Mouse (Mus musculus) myocyte (in vitro differentiated cells): ENCODE results near the gene Gm28230. TPM values are rescaled to one million over a fixed set of nuclear protein-coding genes. Genes with fewer than 3 reads are reported as not detected.

Experiments used
- H3K27me3 ChIP-seq: one replicate; pipeline ENCODE4 v1.6.1; 2011; ENCODE audit not compliant: control insufficient read depth, insufficient read depth, insufficient read length
- H3K36me3 ChIP-seq: one replicate; pipeline ENCODE4 v1.6.1; 2011; ENCODE audit not compliant: control insufficient read depth, insufficient read depth
- H3K4me2 ChIP-seq: one replicate; pipeline ENCODE4 v1.6.1; 2011; ENCODE audit warnings: low read depth, control low read depth
- H3K4me3 ChIP-seq: one replicate; pipeline ENCODE4 v1.5.1; 2011; ENCODE audit warnings: mild to moderate bottlenecking, control low read depth, moderate library complexity
- H3K79me2 ChIP-seq: one replicate; pipeline ENCODE4 v1.6.1; 2011; ENCODE audit not compliant: control insufficient read depth, insufficient read depth
- H3ac ChIP-seq: one replicate; pipeline ENCODE4 v1.6.1; 2011; ENCODE audit not compliant: control insufficient read depth, insufficient read length
- CEBPB ChIP-seq: IDR thresholded peaks from 2 replicates; pipeline ENCODE4 v1.6.1; 2011; ENCODE audit warnings: mild to moderate bottlenecking, moderate library complexity; ENCODE audit not compliant: poor library complexity, insufficient read depth, severe bottlenecking
- E2F4 ChIP-seq: IDR thresholded peaks from one replicate; pipeline ENCODE4 v1.6.1; 2011; ENCODE audit warnings: mild to moderate bottlenecking, control low read depth, moderate library complexity; ENCODE audit not compliant: insufficient read depth
- MAX ChIP-seq: IDR thresholded peaks from one replicate; pipeline ENCODE4 v1.6.1; 2011; ENCODE audit warnings: low read depth, mild to moderate bottlenecking, control low read depth
- MYOD1 ChIP-seq, 3 experiments: IDR thresholded peaks; one replicate each; pipeline ENCODE4 v1.6.1; 2011; ENCODE audit warnings: control low read depth in 2 of 3, low read depth in 2 of 3, mild to moderate bottlenecking in 2 of 3, moderate library complexity in 1 of 3; ENCODE audit not compliant: insufficient read length in 2 of 3, control insufficient read depth in 1 of 3
- MYOG ChIP-seq, 3 experiments: IDR thresholded peaks; one replicate each; pipeline ENCODE4 v1.6.1; 2011; ENCODE audit warnings: control low read depth in 2 of 3, low read depth in 2 of 3, mild to moderate bottlenecking in 2 of 3; ENCODE audit not compliant: insufficient read length in 2 of 3, control insufficient read depth in 1 of 3, insufficient read depth in 1 of 3
- POLR2A ChIP-seq: IDR thresholded peaks from one replicate; pipeline ENCODE4 v1.6.1; 2011; ENCODE audit warnings: low read depth, mild to moderate bottlenecking, control low read depth, moderate library complexity; ENCODE audit not compliant: insufficient read length
- POLR2AphosphoS2 ChIP-seq: IDR thresholded peaks from one replicate; pipeline ENCODE4 v1.6.1; 2011; ENCODE audit warnings: low read depth, control low read depth; ENCODE audit not compliant: insufficient read length
- REST ChIP-seq: IDR thresholded peaks from one replicate; pipeline ENCODE4 v1.6.1; 2011; ENCODE audit warnings: mild to moderate bottlenecking, control low read depth, moderate library complexity; ENCODE audit not compliant: insufficient read depth, insufficient read length
- SRF ChIP-seq: IDR thresholded peaks from one replicate; pipeline ENCODE4 v1.6.1; 2011; ENCODE audit warnings: low read depth; ENCODE audit not compliant: control insufficient read depth, insufficient read length
- TCF12 ChIP-seq: IDR thresholded peaks from one replicate; pipeline ENCODE4 v1.6.1; 2011; ENCODE audit warnings: mild to moderate bottlenecking, control low read depth; ENCODE audit not compliant: poor library complexity, insufficient read depth, severe bottlenecking
- TCF3 ChIP-seq: IDR thresholded peaks from one replicate; pipeline ENCODE4 v1.6.1; 2011; ENCODE audit warnings: low read depth, control low read depth; ENCODE audit not compliant: insufficient read length
- USF1 ChIP-seq: IDR thresholded peaks from one replicate; pipeline ENCODE4 v1.6.1; 2011; ENCODE audit warnings: low read depth, mild to moderate bottlenecking, control low read depth, moderate library complexity
- polyA plus RNA-seq: library from polyadenylated mRNA; unstranded; fragments of >200 nt; fragmentation: generic; extraction: Trizol; gene quantifications from one replicate; pipeline ENCODE4 v1.2.1, GENCODE M21; 2012; ENCODE audit warnings: missing spikeins

Gm28230 gene
- polyA plus RNA-seq, 1 experiment, result not detected

DNA sequence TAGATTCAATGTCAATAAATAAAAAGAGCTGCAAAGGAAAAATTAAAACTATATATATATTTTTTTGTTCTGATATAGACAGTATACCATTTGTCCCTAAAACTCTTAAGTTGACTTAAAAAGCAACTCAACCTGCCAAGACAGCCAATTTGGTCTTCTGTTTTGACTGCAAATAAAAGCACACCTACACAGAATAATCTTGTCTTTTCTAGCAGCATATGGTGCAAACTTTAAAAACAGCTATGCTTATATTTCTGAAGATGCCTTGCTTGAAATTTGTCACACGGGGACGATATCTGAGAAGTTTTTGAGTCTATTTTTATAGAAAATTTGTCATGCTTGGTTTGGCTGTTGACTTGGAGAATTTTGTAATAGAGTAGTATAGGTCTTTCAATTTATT, 47.8 kb downstream of the Gm28230 start:
- Histone ChIP-seq H3K4me3 (no peak overlapping the region), H3K79me2 (no peaks in the 10 kb centered on the region), H3K27me3 (peaks cover 4% of the 10 kb centered on the region), H3ac (no peak overlapping the region), H3K36me3 (no peaks in the 10 kb centered on the region), H3K4me2 (no peak overlapping the region)
- TF ChIP-seq POLR2AphosphoS2, result no peak
- TF ChIP-seq SRF, result no peak
- TF ChIP-seq MYOG (IDR thresholded peaks at IDR 0.05; ENCODE audit: control insufficient read depth in 1 of 3, insufficient read depth in 1 of 3, insufficient read length in 2 of 3, low read depth in 2 of 3), result no peak
- TF ChIP-seq REST, result no peak
- no peak for TF ChIP-seq POLR2A
- TF ChIP-seq MAX, result no peak
- TF ChIP-seq MYOD1 (IDR thresholded peaks at IDR 0.05; ENCODE audit: control insufficient read depth in 1 of 3, insufficient read length in 2 of 3, low read depth in 2 of 3), result no peak
- TF ChIP-seq CEBPB, result no peak
- TF ChIP-seq TCF3, result no peak
- TF ChIP-seq E2F4, result no peak
- no peak for TF ChIP-seq USF1
- TF ChIP-seq TCF12, result no peak

DNA sequence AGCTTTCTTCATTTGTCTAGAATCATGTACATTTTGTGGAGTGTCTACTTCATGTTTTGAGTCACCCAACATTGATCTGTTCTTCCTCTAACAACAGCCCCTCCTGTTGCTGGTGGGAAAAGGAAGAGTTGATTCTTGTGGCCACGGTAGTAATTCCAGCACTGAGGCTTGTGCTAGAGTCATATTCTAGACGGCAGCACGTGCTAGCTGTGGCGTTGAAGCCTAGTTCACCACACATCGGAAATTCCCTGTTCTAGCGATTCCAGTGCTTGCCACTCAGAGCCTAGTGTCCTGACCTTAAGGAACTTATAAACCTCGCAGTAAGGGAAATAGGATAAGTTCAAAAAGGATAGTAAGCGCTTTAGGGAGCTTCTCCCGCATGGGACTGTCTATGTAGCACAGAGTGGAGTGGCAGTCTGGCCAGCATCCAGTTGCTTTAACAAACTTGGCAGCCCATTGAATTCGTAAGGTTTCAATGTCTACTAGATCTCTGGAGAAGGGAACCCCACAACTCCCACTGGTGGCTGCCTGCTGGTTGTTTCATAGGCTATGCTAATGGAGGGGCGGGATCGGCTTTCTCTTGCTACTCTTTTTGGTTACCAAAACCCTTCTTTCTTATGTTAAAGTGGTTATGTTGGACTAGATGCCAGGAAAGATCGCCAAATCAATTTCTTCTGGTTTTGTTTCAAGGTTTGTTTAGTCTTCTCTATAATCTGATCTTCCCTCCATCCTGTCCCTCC, 51.2 kb downstream of the Gm28230 start:
- TF ChIP-seq E2F4, result no peak

DNA sequence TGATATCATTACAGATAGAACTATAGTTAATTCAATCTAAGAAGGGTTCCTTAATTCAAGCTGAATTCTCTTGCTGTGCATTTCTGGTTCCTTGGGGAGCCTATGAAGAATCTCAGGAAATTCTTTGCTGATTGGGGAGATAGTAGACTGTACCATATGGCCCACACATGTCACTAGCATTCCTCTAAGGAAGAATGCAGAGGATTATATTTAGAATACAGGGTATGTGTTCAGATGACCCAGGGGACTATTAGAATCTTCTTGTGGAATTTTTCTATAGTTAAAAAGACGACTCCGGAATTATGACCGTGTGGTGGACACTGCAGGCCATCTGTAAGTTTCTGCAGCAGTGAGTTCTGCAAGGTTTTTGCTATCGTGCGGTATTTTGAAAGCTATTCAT, 54.9 kb downstream of the Gm28230 start:
- Histone ChIP-seq H3K36me3 (no peaks in the 10 kb centered on the region), H3K4me2 (no peak overlapping the region), H3ac (no peak overlapping the region), H3K4me3 (no peak overlapping the region), H3K79me2 (no peaks in the 10 kb centered on the region), H3K27me3 (peaks cover 8% of the 10 kb centered on the region)
- TF ChIP-seq REST, result no peak
- TF ChIP-seq MYOG (IDR thresholded peaks at IDR 0.05; ENCODE audit: control insufficient read depth in 1 of 3, insufficient read depth in 1 of 3, insufficient read length in 2 of 3, low read depth in 2 of 3), result no peak
- TF ChIP-seq CEBPB, result no peak

More for the DNA sequence above, 51.2 kb downstream of the Gm28230 start:
- no peak overlapping the region for H3ac ChIP-seq
- peaks cover 4% of the 10 kb centered on the region for H3K27me3 ChIP-seq
- H3K36me3 ChIP-seq, result no peaks in the 10 kb centered on the region
- no peak overlapping the region for H3K4me3 ChIP-seq
- no peaks in the 10 kb centered on the region for H3K79me2 ChIP-seq
- no peak overlapping the region for H3K4me2 ChIP-seq

DNA sequence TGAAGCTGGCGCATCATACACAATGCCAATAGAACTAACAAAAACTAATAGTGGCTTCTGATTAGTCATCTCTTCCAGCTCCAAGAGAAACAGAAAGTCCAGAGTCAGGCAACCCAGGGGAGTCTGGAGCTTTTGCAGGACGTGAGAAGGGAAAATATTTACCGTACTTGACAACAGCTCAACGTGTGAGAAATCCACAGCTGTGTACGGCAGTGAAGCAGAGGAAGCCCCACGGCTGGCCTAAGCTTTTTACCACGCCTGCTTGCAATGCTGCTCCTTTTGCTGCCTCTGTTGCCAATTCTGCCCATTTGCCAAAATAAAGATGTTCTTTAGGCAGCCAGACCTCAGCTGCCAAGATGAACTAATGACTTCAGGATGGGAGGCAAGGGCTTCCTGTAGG, 69.0 kb downstream of the Gm28230 start:
- H3K4me2 ChIP-seq, result peak overlapping the region; percentile 2
- H3K4me3 ChIP-seq, result no peak overlapping the region
- H3ac ChIP-seq, result no peak overlapping the region
- H3K27me3 ChIP-seq, result no peaks in the 10 kb centered on the region
- no peaks in the 10 kb centered on the region for H3K36me3 ChIP-seq
- H3K79me2 ChIP-seq, result no peaks in the 10 kb centered on the region
- no peak for TF ChIP-seq MAX
- no peak for TF ChIP-seq POLR2AphosphoS2
- TF ChIP-seq USF1, result no peak
- TF ChIP-seq TCF12, result no peak
- no peak for TF ChIP-seq MYOG (IDR thresholded peaks at IDR 0.05; ENCODE audit: control insufficient read depth in 1 of 3, insufficient read depth in 1 of 3, insufficient read length in 2 of 3, low read depth in 2 of 3)
- TF ChIP-seq SRF, result no peak
- TF ChIP-seq POLR2A, result no peak
- TF ChIP-seq E2F4, result no peak
- no peak for TF ChIP-seq REST
- no peak for TF ChIP-seq MYOD1 (IDR thresholded peaks at IDR 0.05; ENCODE audit: control insufficient read depth in 1 of 3, insufficient read length in 2 of 3, low read depth in 2 of 3)
- TF ChIP-seq TCF3, result no peak
- TF ChIP-seq CEBPB, result no peak

Other genes starting within 250 kb of the Gm28230 start
- 6.3 TPM for gene Lnpk, start 147.3 kb upstream of the Gm28230 start, polyA plus RNA-seq
- not detected for gene Evx2, start 67.2 kb upstream of the Gm28230 start, polyA plus RNA-seq
- not detected for gene Hoxd13, start 58.4 kb upstream of the Gm28230 start, polyA plus RNA-seq
- gene Hoxd12, start 51.7 kb upstream of the Gm28230 start, polyA plus RNA-seq, result not detected
- gene Hoxd11, start 47.2 kb upstream of the Gm28230 start, polyA plus RNA-seq, result not detected
- not detected for gene Hoxd10, start 34.8 kb upstream of the Gm28230 start, polyA plus RNA-seq
- not detected for gene Hoxd9, start 29.0 kb upstream of the Gm28230 start, polyA plus RNA-seq
- gene Hoxd8, start 22.1 kb upstream of the Gm28230 start, polyA plus RNA-seq, result not detected
- gene Hoxd3, start 14.8 kb upstream of the Gm28230 start, polyA plus RNA-seq, result not detected
- not detected for gene Hoxd4, start 14.8 kb upstream of the Gm28230 start, polyA plus RNA-seq
- not detected for gene Hoxd1, start 36.3 kb downstream of the Gm28230 start, polyA plus RNA-seq
- gene Mtx2, start 99.1 kb downstream of the Gm28230 start, polyA plus RNA-seq, result 33.3 TPM